Mouse (Mus musculus) 416B (cell line): ENCODE results near the gene B3gntl1.
"Not testable (repeated sequence)": the region's sequence is repeated elsewhere in the genome, so short reads cannot be mapped to it uniquely, and the experiment has no call there.

Experiments
- DNase-seq: peaks from one replicate; pipeline ENCODE4 v3.0.0; 2011; ENCODE audit warnings: low read depth

The B3gntl1 gene

DNA sequence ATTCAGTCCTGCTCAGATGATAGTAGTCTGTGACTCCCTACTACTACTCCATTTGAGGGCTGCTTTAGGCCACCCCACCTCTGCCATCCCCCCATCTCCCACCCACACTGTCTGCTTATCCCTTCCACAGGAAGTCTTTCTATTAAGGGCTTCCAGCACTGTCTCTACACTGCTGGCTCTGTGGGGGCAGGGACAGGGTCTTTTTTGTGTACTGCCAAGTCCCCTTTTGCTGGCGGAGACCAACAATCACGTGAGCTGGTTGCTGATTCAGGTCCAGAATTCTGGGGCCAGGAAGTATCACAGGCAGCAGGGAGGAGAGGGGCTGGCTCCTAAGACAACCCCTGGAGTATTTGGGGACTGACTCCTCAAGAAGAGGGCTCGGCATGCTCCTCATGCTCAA is 10.3 kb upstream of the B3gntl1 start:
- no peak for DNase-seq

DNA sequence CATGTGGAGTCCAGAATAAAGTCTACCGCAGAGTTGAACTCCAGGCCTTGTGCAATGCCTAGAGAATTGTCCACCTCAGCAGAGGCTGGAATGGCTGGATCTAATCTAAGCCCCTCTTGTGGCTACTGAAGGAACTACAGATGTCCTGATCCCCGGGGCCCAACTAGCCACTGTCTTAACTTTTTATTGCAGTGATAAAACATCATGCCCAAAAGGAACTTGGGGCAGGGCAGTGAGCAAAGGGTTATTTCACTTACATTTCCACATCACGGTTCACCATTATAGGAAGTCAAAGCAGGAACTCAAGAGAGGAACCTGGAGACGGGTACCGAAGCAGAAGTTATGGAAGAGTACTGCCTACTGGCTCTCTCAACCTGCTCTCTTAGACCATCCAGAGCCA is 7.8 kb upstream of the B3gntl1 start:
- peak; percentile 60 for DNase-seq

DNA sequence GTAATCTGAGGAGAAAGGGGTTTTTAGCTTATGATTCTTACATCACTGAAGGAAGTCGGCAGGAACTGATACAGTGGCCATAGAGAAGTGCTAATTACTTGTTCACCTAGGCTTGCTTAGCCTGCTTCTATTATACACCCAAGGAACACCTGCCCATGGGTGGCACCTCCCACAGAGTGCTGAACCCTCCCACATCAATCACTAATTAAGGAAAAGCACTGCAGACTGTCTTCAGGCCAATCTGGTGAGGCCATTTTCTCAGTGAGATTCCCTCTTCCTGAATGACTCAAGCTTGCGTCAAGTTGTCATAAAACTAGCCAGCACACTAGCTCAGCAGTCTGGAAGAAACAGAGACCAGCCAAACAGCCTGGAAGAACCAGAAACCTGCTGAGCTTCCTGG is 6.6 kb upstream of the B3gntl1 start:
- DNase-seq = no peak

DNA sequence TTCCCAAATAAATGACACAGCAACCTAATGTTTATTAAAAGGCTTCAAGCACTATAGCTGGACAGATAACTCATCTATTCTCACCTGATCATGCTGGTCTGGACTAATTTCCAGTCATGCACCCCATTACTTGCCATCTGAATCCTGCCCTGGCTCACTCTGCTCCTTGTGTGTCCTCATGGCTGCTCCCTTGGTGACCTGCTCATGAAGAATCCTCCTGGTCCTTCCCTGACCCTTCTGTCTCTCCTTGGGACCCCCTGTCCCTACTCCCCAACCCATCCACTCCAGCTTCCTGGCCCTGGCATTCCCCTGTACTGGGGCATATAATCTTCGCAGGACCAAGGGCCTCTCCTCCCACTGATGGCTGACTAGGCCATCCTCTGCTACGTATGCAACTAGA is 3.9 kb upstream of the B3gntl1 start:
- no peak for DNase-seq

DNA sequence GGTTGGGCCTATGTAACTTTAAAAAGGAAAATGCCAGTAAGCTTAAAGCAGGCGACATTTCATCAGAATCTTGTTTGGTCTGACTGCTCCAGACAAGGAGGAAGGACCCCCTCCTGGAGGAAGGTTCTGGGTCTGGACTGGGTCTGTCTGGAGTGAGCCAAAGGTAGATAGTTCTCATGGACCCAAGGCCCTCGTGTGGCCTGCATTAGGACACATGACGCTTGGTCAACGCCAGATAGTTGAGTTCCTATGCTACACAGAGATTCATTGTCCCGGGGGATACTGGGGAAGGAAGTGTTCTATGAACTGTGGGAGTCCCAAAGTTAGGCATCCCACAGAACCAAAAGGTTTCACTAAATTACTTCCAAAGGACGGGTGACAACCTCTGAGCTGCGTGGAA is 676 bp upstream of the B3gntl1 start:
- DNase-seq = no peak

DNA sequence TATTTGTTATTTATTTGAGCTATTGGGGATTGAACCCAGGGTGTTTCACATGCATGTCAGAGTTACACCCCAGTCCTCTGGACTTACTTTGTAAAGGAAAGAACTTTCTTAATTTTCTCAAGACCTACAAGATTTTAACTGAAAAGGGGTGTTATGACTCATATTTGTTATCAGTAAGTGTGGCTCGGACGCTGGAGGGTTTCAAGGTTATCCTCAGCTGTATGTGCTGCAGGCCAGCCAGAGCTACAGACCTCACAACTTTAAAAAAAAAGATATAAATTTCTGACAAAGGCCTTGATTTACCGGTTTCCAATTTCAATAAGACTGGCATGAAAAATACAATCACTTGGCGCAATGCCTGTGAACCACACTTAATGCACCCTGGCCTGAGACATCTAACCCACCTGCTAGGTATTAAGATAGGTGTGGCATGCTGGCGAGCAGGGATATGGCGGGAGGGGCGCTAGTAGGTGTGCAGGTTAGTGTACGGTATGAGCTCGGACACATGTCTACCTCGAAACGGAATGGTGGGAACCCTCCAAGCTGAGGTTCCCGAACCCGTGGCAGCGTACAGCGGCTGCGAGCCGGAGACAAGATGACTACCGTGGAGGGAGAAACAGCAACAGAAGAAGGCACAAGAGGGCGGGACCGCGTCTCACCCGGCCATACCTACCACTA is 502 bp downstream of the B3gntl1 start:
- DNase-seq = peak; percentile 81

DNA sequence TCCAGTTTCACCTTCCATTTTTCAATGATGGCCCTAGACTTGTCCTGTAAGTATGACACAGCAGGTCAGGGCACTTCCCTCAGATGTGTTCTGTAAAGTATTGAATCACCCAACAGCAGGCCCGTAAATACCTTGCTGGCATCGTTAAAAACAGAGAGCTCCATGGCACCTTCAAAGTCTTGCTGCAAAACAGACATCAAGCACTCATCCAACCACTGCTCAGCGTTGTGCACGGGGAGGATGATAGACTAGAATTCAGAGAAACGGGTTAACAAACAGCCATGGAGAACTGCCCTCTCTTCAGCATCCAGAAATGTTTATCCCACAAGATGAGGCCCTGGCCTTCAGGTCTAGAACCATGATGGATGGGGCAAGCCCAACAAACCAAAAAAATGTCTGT is 2.0 kb downstream of the B3gntl1 start:
- DNase-seq = no peak

DNA sequence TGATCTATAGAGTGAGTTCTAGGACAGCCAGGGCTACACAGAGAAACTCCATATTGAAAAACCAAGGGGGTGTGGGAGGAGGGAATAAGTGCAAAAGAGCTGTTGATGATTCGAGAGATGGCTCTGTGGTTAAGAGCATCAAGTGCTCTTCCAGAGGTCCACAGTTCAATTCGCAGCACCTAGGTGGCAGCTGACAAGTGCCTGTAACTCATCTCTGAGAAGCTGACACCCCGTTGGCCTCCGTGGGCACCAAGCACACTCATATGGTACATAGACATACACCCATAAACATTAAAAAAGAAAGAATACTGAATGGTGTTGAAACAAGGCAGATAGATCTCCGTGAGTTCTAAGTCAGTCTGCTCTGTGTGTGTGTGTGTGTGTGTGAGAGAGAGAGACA is 4.2 kb downstream of the B3gntl1 start:
- no peak for DNase-seq

DNA sequence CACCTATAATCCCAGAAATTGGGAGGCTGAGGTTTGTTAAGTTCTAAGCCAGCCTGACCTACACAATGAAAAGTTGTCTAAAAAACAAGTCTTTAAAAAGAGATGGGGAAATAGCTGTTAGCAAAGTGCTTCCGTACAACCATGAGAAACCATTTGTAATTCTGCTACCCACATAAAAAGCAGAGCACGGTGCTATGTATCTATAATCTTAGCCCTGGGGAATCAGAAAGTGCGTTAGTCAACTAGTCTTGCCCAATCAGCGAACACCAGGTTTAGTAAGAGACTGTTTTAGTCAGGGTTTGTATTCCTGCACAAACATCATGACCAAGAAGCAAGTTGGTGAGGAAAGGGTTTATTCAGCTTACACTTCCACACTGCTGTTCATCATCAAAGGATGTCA is 5.4 kb downstream of the B3gntl1 start:
- peak; percentile 34 for DNase-seq

DNA sequence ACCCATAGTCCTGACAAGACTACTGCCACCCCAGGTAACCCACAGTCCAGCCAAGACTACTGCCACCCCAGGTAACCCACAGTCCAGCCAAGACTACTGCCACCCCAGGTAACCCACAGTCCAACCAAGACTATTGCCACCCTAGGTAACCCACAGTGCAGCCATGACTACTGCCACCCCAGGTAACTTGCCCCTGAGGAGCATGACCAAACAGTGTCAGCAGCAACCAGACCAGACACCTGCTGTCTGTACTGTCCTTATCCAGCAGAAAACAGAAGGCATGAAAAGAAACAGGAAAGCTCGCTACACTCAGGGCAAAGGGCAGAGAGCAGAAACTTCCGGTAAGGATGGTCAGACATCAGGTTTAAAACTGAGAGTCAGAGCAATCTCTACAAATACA is 11.8 kb downstream of the B3gntl1 start:
- DNase-seq = no peak

DNA sequence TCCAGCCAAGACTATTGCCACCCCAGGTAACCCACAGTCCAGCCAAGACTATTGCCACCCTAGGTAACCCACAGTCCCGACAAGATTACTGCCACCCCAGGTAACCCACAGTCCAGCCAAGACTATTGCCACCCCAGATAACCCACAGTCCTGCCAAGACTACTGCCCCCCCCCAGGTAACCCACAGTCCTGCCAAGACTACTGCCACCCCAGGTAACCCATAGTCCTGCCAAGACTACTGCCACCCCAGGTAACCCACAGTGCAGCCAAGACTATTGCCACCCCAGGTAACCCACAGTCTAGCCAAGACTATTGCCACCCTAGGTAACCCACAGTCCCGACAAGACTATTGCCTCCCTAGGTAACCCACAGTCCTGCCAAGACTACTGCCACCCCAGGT is 12.3 kb downstream of the B3gntl1 start:
- DNase-seq = not testable (repeated sequence)

DNA sequence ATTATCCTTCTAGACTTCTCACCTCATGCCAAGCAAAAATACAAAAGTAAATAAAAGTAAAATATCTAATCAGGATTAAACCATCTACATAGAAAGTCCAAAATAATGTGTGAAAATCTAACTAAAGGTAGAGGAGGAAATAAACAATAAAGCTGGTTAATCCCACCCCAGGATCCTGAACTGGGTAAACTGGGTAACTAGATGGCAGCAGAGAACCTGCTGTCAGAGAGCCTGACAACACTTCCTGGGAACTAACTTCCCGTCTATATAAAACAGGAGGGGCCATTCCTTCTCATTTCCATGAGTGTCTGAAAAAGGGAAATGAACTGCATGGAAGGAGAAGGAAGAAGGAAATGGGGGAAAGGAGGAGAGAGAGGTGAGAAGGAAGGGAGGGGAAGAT is 14.8 kb downstream of the B3gntl1 start:
- DNase-seq = no peak

DNA sequence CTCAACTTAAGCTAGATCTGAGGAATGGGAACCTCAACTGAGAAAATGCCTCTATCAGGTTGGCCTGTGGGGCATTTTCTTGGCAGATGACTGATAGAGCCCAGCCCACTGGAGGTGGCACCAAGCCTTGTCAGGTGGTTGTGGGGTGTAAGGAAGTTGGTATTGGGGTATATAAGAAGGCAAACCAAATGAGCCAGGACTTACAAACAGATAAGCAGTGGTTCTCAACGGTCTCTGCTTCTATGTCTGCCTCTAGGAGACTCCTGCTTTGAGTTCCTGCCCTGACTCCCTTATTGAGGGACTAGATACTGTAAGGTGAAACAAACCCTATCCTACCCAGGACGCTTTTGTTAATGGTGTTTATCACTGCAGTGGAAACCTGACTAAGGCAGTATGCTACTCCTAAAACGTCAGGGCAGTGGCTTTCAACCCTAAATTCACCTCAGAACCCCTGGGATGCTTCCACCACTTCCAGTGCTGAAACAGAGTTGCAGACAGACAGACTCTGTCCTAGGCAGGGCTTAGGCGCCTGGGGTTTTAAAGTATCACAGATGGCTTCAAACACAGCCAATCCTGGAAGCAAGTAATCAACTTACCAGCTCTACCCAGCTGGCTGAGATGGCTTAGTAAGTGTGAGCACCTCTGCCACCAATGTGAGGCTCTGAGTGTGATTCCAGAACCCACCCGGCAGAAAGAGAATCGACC is 17.0 kb downstream of the B3gntl1 start:
- peak; percentile 60 for DNase-seq

DNA sequence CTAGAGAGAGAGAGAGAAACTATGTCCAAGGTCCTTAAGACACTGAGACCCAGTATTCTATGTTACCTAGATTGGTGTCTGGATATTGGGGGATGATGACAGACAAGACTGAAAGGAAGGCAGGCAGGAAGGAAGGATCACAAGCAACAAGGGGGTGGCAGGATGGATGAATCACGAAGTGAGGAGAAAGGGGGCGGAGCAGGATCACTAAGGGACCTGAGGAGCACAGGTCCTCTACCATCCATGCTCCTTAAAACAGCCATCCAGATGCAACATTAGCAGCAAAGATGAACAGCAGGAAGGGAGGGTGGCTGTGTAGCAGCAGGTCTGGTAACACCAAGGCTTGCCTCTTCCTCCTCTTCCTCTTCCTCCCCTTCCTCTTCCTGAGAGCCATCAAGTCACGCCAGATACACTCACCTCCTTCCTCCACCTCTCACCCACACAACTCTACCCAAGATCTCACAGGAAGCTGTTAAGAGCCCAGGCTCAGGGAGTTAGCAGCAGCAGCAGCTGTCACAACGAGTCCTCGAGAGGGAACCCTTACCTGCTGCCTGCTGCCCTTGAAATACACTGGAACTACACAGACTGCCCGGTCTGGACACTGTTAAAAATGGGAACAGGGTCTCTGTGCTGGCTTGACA is 17.7 kb downstream of the B3gntl1 start:
- DNase-seq = peak; percentile 66

DNA sequence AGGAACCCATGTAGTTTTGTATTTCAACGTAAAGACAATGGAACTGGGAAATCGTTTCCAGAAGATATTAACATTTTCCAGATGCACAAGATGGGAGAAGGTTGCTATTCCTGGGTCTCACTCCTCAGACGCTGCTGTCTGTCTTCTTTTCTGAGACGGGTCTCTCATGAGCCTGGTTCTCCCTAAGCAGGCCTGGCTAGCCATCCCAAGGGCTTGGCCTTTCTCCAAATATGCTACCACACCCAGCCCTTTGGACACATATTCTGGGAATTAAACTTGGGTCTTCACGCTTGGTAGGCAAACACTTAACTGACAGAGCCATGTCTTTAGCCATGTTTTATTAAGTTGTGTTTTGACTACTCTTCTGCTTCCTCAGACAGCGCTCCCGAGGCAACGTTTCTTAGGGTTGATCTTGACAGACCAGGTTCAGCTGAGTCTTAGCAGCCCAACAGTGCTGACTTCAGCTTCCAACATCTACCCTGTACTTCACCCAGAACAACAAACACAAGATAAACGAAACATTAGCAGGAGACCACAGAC is 18.5 kb downstream of the B3gntl1 start:
- DNase-seq = no peak

DNA sequence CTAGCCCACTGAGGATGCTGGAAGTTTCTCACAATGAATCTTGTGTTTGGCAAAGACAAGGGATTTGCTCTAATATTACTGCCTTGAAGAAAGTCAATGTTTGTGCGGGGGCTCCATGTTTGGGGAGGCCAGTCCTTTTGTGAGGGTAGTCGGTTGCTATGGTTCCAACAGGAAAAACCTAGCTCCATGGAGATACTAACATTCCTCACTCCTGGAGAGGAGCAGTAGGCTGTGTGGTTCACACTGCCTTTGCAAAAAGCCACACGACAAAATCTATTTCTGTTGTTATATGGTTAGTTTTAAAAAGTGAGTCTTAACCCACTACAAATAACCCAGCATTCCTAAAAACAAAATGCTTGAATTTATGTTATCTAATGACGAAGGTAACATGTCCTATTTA is 19.3 kb downstream of the B3gntl1 start:
- no peak for DNase-seq

DNA sequence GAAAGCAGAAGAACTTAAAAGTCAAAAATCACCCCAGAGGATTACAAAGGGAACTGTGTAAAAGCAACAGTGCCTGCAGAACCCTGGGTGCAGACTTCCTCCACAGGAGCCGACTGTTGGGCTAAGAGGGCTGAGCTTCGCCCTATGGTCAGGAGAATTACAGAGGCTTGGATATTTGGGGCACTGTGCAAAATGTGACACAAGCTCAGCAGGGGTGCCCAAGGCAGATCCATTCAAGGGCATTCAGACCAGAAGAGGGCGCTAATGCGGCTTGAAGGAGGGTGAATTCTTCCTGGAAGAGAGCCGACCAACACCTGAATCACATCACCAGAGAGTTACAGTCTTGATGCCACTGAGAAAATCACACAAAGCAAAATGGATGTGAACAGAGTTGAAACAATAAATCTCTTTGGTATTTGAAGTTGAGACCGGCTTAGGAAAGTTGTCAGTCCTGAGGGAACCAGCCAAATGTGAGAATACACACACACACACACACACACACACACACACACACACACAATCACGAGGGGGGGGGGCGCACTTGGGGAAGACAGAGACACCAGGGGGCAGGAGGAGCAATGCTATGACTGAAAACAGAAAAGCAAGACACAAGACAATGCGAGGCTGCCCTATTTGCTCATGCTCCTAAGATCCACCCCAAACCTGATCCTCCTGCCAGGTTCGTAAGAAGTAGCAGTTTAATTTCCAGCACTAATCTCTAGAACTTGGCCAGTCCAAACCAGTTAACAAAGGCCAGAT is 20.2 kb downstream of the B3gntl1 start:
- peak; percentile 78 for DNase-seq

DNA sequence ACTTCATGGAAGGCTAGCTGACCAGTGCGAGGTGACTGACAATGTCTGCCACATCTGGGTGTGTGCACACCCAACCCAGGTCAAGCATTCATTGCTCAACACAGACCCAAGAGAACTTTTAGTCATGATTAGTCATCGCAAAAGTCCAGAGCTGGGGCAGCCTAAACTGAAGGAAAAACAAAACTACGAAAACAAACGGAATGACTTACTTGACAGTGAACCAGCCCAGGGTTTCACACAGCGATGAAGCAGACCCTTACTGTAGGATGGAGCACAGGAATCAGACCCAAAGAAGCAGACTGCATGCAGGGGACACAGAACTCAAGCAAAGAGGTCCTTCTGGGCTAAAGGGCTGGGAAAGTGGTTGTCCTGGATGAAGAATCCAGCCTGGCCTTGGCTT is 21.0 kb downstream of the B3gntl1 start:
- peak; percentile 76 for DNase-seq

DNA sequence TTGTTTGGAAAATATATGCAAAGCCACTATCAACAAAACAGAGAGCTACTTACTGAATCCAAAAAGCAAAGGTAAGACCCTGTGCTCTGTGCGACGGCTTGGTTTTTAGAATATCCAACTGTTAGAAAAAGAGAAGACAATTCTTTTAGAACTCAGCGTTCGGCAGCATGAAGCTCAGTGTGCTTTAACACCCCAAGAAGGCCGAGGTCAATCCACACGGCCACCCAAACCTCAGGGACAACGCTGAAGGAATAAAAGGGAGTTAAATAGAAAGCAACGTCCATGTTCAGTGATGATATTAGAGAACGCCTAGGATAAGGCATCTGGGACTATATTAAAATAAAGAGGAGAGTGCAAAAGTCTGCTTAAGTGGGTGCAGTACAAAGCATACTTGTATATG is 21.4 kb downstream of the B3gntl1 start:
- DNase-seq = no peak

DNA sequence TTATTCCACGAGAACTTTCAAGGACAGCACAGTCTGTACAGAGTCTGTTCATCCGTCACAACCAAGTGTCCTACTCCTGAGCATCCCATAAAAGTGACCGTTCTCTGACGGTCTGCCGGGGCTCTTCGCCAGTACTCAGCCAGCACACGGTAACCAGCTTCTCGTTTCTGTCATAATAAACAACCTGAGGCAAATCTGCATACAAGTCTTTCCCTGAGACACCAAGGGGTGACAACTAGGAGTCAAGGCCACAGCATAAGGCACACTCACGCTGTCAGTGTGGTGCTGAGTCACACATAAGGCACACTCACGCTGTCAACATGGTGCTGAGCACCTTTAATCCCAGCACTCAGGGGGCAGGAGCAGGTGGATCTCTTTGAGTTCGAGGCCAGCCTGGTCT is 22.3 kb downstream of the B3gntl1 start:
- DNase-seq = peak; percentile 13

DNA sequence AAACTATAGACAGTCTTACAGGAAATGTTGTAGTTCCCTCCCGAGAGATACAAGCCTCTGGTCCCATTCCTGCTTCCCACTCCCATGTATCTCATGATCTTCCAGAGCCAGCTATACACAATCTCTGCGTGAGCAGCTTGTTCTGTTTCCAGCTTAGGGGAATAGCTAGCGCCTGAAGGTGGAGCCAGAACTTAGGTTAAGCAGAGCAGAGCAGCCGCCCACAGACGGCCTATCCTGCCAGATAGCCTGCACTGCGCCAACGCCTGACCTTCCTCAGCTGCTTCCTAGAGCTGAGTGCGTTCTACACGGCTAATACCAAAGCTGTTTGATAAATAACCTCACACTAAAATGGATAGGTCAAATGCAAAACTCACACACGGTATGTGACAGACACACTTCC is 23.1 kb downstream of the B3gntl1 start:
- DNase-seq = peak; percentile 45

DNA sequence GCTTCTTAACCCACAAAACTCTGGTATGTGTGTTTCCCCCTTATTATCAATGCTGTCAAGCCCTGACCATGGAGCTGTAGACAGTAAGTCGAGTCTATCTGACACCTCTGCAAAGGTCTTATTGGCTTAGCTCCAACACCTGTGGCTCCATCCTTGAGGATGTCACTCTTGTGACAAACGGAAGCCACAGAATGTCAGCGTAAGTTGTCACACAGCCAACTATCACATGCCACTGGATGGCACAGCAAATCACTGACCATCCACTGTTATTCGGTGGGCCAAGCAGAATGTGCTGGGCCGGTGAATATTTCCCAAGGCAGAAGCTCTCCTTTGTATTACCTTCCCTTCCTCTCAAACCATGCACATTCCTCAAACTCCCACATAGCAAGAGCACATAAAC is 24.8 kb downstream of the B3gntl1 start:
- no peak for DNase-seq

DNA sequence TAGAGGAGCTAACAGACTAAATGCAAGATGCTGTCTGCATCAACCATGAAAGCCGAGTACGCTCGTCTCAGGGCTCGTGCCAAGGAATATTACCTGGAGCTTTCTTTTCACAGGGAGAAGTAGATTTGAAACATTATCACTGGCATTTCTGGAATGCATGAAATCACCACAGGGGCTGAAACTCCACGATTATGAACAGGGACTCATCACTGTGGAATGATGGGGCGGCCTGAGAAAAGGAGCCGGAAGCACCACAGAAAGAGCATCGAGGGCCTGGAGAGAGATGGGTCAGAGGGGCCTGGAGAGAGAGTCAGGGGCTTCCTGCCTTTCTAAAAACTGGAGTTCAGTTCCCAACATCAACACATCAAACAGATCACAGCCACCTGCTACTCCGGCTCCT is 25.6 kb downstream of the B3gntl1 start:
- no peak for DNase-seq
